Mouse (Mus musculus) adrenal gland, adult 8-10 months (tissue): ENCODE results near the gene Fem1a. TPM values are rescaled to one million over a fixed set of nuclear protein-coding genes. Genes with fewer than 3 reads are reported as not detected.

Experiments
- DNase-seq: peaks from one replicate; pipeline ENCODE4 v3.0.0; 2022
- total RNA-seq, 4 experiments: library from RNA; stranded (reverse); gene quantifications; 2 replicates each; pipeline ENCODE4 v1.2.4; 2022

The Fem1a gene
- 10 to 100 TPM; 30.4 to 32.5 (median 31.2) TPM for total RNA-seq

DNA sequence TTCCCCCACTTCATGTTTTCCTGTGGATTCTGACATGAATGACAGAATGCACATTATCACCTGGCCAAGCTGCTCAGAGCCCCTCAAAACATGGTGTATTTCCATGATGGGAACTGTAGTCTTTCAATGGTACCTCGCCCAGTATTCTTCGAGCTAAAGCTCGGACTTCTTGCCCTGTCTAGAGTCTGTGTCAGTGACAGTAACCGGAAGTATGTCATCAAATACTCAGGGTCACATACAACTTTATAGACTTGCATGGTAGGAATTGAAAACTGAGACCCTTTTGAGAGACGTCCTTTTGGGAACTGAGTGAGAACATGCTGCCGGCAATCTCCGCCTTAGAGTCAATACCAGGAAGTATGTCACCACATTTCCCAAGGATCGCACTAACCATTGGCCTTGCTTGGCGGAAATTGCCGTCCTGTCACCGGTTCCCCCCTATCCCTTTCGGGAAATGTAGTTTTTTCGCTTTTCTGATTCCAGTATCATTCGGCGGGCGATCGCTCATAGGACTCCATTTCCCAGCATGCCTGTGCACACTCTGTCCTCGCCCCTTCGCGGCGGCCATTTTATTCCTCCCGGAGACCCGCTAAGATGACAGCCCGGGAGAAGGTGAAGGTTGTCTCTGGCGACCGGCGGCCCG, at the start of gene Fem1a:
Fem1a (plus strand) TSS at position 572 of the 643 bp plus-strand sequence.
- DNase-seq, result peak; percentile 97

GRCm38 (mm10) chr17:56206986-56207674, 49.5 kb upstream of the Fem1a start:
- DNase-seq, result no peak

DNA sequence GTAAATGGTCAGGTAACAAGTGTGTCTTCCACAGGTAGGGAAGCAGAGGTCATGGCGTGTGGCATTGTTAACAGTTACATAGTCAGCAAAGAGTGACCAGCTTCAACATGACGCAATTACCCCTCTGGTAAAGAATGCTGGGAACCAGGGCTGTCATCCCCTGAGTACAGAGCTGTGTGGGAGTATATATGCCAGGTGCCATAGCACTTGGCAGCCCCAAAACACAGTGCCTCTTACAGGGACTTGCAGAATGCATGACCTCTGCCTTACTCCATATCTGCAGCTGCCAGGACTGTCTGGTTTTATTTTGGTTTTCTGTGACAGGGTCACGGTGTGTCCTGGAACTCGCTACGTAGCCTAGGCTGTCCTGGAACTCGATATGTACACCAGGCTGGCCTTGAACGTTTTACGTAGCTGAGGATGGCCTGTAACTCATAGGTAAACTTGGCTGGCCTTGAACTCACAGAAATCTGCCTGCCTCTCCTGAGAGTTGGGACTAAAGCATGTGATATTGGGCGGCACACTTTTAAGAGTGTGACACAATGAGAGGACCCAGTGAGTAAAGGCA, 48.6 kb upstream of the Fem1a start:
- no peak for DNase-seq

GRCm38 (mm10) chr17:56208821-56209220, 47.8 kb upstream of the Fem1a start:
- DNase-seq, result no peak

DNA sequence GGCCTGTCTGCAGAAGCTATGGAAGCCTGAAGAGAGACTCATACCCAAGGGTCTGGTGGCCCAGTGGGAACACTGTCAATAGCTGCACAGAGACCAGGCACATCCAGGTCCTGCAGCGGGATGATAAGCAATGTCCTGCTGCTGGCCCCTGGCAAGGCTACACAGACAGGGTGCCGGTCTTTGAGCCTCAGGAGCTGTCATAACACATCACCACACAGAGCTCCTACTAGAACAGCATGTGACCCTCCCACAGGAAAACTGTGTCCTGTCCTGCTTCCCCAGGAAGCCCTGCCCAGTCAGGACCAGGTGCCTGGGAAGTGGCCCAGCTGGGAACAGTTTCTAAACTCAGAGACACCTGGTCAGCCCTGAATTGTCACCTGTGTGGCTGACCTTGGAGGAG, 45.5 kb upstream of the Fem1a start:
- DNase-seq, result no peak

DNA sequence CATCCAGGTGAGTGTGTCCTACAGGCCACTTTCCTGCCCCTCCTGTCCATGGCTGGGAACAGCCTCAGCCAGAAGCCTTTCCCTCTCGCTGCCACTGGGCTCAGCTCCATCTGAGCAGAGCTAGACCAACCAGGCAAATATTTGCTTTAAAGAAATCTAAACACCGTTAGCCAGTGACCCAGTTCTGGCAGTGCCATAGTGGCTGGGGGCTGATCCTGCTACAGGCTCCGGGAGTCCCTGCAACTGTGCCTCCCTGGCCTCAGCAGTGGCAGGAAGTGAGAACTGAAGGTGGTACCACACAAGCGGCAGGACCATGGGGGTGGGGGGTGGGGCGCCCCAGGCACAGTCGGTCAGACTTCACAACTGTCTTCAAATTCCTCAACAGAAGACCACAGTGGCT, 43.9 kb upstream of the Fem1a start:
- DNase-seq, result no peak

DNA sequence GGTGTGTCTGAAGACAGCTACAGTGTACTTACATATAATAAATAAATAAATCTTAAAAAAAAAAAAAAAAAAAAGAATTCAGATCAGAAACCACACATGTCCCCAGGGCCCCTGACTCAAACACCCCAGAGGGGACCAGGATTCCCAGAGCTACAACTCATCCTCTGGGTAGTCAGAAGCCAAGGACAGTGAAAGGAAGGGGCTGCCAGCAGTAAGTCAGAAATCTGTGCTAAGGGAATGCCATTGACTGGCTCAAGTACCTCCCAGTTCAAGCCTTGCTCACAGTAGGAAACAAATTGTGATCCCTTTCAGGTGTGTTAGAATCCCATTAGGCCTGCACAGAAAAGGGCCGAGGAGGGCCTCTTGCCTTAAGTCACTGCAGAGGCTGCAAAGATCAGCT, 42.4 kb upstream of the Fem1a start:
- DNase-seq, result no peak

DNA sequence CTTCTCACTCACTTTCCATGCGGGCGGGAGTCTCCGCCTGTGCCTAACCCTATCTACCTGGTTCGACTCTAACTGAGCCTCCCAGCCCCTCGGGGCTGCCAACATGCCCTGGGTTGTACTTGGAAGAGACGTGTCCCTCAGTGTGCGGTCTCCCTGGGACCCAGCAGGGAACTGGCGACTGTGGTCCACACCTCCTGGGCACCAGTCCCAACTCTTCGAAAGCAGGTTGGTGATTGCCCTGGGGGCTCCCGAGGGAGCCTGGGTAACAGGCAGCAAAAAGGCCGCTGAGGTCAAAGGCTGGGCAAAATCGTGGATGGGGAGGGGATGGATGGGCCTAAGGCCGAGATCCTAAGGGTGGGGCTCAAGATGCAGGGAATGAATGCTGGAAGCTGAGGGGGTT, 38.9 kb upstream of the Fem1a start:
- DNase-seq, result no peak

DNA sequence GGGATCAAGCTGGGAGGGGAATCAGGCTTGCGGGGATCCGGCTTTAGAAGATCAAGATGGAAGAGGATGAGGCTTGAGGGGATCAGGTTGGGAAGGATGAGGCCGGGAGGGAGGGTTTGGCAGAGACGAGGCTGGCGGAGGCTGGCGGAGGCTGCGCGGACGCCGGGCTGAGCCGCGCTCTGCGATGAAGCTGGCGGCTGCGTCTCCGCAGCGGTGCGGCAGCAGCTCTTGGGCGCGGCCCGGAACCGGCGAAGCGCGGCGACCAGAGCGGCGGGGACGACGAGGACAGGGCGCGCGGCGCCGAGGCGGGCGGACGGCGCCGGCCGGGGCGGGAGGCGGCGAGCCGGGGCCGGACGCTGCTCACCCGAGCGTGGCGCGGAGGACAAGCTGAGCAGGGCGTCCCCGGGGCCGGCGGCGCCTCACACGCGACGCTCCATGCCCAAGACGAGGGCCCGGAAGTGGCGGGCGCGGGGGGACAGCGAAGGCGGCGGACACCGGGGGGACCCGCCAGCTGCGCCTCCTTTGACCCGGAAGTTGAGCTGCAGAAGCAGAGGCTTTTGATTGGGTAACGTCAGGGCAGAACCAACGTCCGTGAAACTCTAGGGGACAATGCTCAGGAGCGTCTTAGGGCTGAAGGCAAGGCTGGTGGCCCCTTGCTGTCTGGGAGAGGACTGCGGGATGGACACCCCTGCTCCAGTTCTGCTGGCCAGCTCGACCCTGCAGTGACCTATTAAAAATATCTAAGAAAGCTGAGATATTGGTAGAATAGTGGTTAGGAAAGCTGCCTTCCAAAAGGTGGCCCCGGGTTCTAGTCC, 38.0 kb upstream of the Fem1a start, which contains the start of gene Dpp9:
Dpp9 (minus strand) TSS at position 529 of the 815 bp plus-strand sequence.
- DNase-seq, result peak; percentile 93

DNA sequence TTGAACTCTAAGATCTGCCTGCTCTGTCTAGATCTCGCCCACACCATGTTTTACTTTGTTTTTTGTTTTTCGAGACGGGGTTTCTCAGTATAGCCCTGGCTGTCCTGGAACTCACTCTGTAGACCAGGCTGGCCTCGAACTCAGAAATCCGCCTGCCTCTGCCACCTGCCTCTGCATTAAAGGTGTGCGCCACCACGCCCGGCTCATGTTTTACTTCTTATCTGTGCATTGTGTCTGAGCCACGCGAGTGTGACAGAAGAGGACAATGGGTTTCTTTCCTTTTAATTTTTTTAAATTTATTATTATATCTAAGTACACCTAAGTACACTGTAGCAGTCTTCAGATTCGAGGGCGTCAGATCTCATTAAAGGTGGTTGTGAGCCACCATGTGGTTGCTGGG, 37.4 kb upstream of the Fem1a start:
- no peak for DNase-seq

GRCm38 (mm10) chr17:56219805-56220204, 36.8 kb upstream of the Fem1a start:
- DNase-seq, result peak; percentile 47

- DNase-seq, result no peak
Observed at GRCm38 (mm10) chr17:56224916-56225315, 31.7 kb upstream of the Fem1a start.

DNA sequence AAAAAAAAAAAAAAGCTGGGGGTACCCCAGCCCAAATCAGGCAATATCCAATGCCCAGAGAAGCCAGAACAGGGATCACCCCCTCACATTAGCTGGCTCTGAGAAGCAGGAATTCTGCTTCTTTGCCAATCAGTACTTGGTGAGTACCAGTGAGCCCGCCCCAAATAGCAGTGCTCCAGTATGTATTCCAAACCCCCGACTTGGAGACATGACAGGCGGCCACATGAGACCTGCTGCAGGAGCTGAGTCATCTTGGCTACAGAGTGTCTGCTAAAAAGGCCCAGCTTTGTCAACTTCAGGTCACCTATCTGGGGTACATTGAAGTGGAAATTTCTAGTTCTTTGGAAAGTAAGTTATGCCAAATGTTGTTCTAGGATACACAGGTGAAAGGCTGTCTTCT, 30.0 kb upstream of the Fem1a start:
- no peak for DNase-seq

DNA sequence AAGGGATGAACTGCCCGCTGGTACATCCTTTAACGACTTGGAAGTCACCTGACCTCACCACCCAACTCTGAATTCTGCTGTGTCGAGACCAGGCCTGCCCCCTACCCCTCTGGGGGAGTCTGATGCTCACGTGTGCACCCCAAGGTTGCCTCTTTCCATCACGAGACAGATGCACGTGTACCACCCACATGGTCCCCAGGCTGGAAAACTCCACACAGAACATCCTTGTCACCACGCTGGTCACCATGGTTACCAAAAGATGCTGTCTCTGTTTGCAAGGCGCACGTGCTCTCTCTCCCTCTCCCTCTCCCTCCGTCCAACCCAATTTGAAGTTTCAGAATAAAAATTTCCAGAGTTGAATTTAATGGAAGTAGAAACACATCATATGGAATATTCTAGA, 26.7 kb upstream of the Fem1a start:
- DNase-seq, result no peak

DNA sequence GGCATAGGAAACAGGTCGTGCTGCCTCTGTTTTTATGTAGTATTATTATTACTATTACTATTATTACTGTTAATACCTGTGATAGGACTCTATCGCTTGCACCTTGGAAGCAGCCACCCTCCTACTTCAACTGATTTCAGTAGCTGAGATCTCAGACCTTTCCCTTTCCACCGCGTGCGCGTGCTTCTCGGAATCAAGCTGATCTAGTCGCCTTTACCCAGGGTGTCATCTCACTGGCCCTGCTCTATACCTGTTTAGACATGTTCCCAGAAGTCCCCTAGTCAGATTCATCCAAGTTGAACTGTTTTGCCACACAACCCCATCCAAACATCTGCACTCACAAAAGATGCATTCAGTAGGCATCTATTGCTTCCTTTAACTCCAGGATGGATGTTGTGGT, 23.2 kb upstream of the Fem1a start:
- no peak for DNase-seq

DNA sequence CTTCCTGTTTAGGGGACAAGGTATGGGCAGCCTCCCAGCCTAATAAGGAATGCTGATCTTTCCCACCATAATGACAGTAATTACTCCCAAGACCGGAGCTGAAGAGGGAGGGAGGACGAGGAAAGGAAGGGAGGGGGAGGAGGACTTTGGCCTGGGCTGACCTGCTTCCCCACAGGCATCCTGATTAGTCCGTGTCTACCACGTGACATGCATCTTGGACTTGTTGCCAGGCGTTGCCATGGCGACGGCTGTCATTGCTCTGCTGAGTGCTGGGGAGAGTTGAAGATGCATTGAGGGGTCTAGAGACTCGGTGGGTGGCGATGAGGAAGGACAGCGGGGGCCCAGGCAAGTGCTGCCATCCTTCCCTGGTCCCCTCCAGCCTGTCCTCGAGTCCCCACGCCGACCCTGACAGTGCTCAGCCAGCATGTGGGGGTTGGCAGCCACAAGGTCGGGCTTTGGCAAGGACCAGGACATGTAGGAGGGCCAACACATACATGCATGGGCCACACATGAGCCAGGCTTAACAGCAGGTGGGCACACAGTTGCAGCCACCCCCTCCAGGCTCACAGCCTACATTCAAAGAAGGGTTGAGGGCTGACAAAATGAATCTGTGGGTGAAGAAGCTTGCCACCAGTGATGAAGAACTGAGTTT, 22.7 kb upstream of the Fem1a start:
- DNase-seq, result peak; percentile 19

- peak; percentile 71 for DNase-seq
Observed at GRCm38 (mm10) chr17:56241541-56242401, 14.8 kb upstream of the Fem1a start.

DNA sequence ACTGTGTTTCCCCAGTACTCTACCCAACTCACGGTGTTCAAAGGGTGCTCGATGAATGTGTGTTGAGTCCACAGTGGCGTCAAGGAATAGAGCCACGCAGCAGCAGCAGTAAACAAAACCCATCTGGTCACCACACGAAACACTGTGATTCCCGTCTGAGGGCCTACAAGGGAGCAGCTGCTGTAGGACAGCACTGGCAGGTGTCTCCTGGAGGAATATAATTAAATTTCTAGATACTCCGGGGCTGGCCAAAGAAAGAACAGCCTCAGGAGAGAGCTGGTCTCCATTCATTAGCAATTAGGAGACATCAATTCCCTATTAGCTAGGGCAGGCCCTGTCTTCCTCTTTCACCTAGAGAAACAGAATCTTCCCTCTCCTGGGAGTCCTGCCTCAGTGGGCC, 11.0 kb upstream of the Fem1a start:
- no peak for DNase-seq

DNA sequence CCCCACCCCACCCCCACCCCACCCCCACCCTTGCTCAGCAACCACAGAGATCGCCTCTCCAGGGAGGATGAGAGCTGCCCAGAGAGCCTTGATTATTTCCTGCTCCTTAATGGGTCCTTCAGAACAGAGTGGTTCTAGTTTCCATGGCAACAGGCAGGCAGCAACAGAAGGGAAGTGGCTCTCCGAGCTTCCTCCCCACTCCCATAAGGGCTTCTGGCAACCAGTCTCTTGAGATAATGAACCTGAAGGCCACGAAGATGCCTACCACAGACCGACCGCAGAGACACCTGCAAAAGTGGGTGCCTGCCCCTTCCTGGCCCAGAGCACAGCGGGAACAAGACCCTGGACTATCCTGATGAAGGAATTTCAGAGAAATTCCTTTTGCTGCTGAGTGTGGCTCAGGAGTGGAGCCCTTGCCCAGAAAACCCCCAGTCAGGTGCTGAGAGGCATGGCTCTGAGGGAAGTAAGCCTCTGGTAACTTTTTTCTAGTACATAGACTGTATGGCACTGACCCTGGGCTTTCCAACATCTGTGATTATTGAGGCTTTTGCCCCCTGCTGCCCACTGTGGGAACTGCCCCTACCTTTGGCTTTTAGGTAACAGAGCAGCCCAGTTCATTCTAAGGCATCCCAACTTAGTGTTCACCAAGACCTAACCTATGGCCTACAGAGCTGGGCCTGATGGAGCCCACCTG, 5.3 kb upstream of the Fem1a start:
- peak; percentile 46 for DNase-seq

DNA sequence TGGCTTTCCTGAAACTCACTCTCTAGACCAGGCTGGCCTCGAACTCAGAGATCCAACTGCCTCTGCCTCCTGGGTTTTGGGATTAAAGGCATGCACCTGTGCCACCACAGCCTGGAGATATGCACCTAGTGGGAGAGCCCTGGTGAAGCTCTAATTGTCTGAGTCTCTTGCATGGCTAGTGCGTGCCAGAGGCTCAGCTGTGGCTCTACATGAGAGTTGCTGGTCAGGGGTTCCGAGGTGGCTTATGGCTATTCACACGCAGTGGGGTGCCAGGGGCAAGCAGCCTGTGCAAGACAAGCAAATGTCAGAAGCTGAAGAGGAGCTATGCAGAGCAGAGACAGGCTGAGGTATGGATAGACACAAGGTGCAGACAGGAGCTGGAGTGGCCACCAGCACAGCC, 1.9 kb upstream of the Fem1a start:
- DNase-seq, result no peak

DNA sequence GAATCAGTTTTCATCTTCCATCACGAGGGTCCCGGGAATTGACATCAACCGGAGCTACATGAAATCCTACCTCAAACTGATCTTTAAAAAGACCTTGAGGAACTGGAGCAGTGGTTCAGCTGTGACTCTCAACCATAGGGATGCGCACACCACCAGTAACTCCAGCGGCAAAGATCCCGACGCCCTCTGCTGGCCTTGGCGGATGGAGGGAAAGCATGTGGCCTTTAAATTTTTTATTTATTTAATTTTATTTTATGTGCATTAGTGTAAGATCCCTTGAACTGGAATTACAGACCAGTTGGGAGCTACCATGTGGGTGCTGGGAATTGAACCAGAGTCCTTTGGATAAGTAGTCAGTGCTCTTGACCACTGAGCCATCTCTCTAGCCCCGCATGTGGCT, 1.2 kb upstream of the Fem1a start:
- DNase-seq, result no peak
